In genomic region chr10:5901777-5902176, GRCm38 (mm10) we compare ENCODE assay signal across 22 mouse cellular contexts. TPM values are rescaled to one million over a fixed set of nuclear protein-coding genes. Genes with fewer than 3 reads are reported as not detected.
"Had no signal": no experiment of that assay in that cellular context is flagged by ENCODE, and none has a peak within 500 bp of the region (broad histone marks: within the 10 kb centered on the region; RNA-seq: fewer than 3 reads in every experiment).

No protein-coding gene starts in this region.

- DNase-seq: lung, adult 18-20 months; lung, embryonic 14.5 days; lung, postnatal 10 days; lung, postnatal 4 days; midbrain, embryonic 14.5 days; retina, postnatal 1 day; right cerebral cortex, adult 18-20 months; right cerebral cortex, postnatal 25 days; right cerebral cortex, postnatal 4 days; spleen, adult 18-20 months; thymus, adult 2 months; thymus, postnatal 25 days; thymus, postnatal 4 days had no signal

- H3K4me2 ChIP-seq: lung, embryonic 14.5 days; midbrain, embryonic 12.5 days; neural tube, embryonic 13.5 days; neural tube, embryonic 15.5 days had no signal

- H3K4me3 ChIP-seq: midbrain, embryonic 10.5 days; midbrain, embryonic 12.5 days; myocyte; neural tube, embryonic 13.5 days; neural tube, embryonic 15.5 days had no signal

- H3K4me1 ChIP-seq: midbrain, embryonic 10.5 days; neural tube, embryonic 15.5 days had no signal

- H3K9ac ChIP-seq: liver, embryonic 14.5 days; lung, embryonic 14.5 days; midbrain, embryonic 12.5 days; neural tube, embryonic 13.5 days; neural tube, embryonic 15.5 days had no signal

- H3K9me3 ChIP-seq: midbrain, embryonic 10.5 days; midbrain, embryonic 12.5 days; neural tube, embryonic 13.5 days; neural tube, embryonic 15.5 days had no signal

- ATAC-seq: midbrain, embryonic 16.5 days had no signal

- H3K27ac ChIP-seq: liver, embryonic 14.5 days; midbrain, embryonic 10.5 days; midbrain, embryonic 12.5 days; neural tube, embryonic 13.5 days; neural tube, embryonic 15.5 days had no signal

- H3K36me3 ChIP-seq: midbrain, embryonic 10.5 days; midbrain, embryonic 12.5 days; neural tube, embryonic 13.5 days; neural tube, embryonic 15.5 days had no signal

- H3K27me3 ChIP-seq: midbrain, embryonic 12.5 days; neural tube, embryonic 13.5 days; neural tube, embryonic 15.5 days had no signal

RNA-seq across cellular contexts. Expression of gene Rgs17, which starts 20.4 kb away (rescaled TPM):
- total RNA-seq: megakaryocyte, adult 5-6 weeks; megakaryocyte-erythroid progenitor cell, adult 5-6 weeks had no signal
